Mouse (Mus musculus) cerebellum, postnatal 36 days (tissue): Measurements from ENCODE around the gene Gga3.

Source experiments
- DNase-seq, 2 experiments: peaks; one replicate each; pipeline ENCODE4 v3.0.0; 2021 to 2022; ENCODE audit warnings: mixed read lengths in 2 of 2

The Gga3 gene

DNA sequence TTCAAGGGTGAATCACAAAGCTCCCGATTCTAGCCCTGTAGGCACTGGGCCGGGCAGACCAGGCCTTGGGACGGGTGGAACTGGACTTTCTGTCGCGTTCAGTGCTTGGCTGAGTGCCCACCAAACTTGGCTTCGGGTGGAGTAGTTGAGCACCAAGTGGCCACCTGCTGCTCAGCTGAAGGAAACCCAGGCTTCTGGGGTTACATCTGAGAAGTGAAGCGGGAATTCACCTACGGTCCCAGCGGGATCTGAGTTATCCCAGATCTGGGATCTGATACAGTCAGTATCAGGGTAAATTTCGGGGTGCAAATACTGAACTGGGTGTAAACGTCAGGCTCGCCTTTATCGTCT lies 8.2 kb upstream of the Gga3 start:
- peak; percentile 74 to 77 for DNase-seq

DNA sequence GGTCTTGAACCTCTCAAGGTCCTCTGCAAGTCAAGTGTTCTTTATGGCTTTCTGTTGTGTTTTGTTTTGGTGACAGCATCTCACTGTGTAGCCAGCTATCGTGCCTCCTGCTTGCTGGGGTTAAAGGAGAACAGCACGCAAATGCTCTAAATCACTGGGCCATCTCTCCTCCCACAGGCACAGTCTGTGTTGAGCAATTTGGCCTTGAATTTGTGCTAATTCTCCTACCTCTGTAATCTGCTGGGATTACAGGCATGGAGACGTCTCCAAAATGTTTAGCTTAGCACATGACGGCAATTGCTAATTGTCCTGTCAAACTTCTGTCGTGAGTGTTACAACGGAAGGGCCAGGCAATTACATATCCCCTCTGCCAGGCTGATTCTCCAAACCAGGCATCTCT lies 7.3 kb upstream of the Gga3 start:
- DNase-seq, result no peak

DNA sequence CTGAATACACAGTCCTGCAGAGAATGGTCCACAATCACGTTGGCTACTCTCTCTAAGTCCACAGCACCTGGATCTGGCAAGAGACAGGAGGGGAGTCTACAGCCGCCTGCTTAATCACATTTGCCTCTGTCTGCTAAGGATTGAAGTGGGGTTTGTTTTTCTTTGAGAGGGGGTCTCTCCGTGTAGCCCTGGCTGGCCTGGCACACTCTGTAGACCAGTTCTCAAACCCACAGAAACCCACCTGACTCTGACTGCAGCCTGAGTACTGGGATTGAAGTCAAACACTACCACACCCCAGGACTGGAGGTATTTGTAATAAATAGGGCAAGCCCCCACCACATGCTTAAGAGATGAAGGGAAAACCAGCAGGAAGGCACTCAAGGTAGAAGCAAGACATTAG lies 5.7 kb upstream of the Gga3 start:
- no peak for DNase-seq

DNA sequence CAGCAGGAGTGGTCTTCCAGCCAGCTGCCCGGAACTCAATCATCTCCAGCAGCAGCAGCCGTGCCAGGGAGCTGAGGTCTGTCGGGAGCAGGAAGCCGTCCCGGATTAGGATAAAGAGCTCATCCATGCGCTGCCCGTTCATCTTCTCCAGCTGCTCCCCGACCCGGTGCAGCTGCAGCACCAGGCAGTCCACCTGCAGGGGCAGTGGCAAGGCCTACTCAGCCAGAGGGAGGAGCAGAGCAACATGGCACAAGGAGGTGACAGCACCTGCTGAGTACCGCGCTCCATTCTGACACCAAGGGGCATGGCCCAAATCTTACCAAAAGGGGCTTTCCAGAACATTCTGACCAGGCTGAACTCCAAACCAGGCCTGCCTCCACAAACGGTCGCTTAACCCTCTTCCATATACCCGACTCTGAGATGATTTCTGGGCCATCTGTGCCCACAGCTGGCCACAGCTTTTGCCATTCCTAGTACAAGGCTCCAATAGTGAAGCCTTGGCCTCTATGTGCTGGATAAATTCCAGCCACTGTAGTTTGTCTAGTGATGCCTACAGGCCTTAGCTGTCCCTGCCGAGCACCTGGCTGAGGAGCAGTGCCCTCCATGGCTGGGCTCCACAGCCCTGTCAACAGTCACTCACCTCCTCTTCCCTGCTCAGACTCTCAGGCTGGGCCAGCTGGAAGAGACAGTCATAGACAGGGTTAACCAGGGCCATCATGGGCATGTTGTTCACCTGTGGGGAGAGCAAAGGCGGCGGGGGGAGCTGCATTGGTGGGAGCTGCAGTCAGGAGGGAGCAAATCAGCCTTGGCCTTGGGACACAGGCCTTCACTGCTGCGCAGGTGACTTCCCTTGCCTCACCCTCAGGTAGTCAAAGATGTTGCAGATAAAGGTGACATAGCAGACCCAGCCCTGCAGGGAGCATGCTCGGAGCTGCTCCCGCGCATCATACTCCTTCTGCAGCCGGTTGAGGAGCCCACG lies 4.9 kb upstream of the Gga3 start:
- no peak for DNase-seq

DNA sequence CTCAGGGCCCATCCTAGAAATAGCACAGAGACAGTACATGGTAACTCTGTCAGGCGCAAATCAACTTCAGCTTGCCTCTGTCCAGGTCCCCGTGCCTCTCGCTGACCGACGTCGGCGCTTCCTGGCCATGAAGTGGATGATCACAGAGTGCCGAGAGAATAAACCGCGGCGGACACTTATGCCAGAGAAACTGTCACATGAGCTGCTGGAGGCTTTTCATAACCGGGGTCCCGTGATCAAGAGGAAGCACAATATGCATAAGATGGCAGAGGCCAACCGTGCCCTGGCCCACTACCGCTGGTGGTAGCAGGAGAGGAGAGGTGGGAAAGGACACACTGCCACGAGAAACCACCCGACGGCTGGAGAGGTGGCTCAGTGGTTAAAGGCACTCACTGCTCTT lies 2.9 kb upstream of the Gga3 start:
- no peak for DNase-seq

DNA sequence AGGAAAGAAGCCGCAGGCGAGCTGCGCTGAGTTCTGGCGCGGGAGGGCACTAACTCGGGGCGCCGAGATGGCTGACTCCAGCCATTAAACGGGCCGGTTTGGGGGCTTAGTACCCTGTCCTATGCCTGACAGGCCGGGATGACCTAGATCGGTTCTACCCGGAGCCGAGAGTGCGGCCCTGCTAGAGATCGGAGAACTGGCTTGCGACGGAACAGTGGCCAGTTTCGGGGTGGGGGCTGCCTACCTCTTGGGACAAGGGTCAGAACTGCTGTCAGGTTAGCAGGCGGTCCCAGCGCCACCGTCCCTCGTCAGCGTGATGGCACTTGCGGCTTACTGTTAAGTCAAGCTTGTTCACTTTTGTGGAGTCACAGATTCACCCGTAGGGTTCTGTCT lies 449 bp upstream of the Gga3 start:
- DNase-seq, result no peak

DNA sequence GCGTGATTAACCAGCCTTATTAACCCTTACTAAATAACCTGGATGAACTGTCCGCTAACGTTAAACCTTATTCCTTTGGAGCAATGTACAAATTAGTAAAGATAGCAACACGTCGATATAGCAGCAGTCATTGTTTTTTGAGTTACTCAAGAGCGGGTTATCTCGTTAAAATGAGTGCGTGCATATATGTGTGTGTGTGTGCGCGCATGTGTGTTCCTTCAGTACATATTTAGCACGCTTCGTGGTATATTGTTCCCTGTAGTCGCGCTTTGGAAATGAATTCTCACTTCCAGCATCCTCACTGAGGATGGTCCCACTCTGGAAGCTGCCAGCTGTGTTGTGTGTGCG lies 749 bp downstream of the Gga3 start:
- no peak for DNase-seq

DNA sequence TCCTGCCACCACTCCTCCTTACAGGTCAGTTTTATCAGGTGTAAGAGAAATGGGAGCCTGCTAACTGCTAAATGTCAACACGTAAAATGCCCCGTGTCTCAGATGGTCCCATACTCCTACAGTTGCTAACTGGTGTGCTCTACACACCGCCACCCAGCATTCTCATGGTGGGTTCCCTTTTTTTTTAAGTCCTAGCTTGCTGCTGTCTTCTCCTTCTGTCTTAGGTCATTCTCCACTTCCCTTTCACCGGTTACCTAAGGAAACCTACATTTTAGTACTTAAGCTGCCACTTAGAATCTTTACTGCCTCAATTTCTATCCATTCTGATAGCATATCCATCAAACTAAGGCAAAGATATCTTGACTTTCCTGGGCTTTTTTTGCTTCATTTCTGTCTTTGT lies 2.7 kb downstream of the Gga3 start:
- no peak for DNase-seq

DNA sequence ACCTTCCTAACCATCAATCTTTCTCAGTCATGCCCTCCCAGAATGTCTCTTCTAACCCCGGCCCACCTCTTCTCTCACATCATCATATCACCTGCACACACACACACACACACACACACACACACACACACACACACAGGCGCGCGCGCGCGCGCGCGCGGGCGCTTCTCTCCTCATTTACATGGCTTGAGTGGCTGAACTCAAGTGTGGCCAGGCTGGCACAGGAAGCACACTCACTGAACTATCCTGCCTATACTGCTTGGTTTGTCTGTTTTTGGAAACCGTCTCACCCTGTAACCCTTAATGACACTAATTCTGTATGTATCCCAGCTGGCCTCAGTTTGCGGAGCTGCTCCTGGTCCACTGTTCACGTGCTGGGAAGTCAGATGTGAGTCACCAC lies 3.1 kb downstream of the Gga3 start:
- no peak for DNase-seq

DNA sequence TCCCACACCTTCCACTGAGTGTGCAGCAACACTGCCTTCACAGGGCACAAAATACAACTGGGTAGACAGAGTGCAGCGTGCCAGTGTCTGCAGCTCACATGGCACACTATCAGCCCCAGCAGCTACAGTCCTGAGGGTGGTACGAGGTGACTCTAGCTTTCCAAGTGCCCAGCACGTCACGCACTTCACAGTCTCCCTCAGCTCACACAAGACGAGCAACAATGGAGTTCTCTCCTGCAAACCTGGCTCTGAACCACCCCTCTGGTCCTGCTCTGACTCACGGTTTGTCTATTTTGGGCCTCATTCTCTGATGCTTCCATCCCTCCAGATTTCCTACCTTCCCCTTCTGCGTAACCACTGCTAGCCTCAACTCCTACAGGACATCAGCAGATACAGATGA lies 4.1 kb downstream of the Gga3 start:
- no peak for DNase-seq

DNA sequence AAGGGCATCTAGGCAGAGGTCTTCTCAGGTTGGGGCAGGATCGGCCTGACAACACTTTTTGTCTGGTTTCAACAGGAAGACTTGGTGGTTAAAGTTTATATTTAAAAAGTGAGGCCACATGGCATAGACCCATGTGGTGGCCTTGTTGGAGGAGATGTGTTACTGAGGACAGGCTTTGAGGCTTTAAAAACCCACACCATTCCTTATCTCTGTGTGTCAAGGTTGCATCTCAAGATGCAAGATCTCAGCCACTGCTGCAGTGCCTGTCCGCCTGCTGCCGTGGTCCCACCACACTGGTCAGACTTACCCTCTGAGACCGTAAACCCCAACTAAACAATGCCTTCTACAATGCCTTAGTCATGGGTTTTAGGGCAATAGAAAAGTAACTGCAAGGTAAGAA lies 5.5 kb downstream of the Gga3 start:
- DNase-seq, result no peak

DNA sequence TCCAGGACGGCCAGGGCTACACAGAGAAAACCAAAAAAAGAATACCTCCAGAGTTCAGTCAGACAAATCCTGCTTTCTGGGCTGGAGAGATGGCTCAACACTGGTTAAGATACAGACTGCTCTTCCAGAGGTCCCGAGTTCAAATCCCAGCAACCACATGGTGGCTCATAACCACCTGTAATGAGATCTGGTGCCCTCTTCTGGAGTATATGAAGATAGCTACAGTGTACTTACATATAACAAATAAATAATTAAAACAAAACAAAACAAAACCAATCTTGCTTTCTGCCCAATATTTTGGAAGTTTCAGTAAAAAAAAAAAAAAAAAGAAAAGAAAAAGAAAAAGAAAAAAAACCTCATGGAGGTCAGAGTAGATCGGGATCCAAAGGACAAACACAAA lies 8.6 kb downstream of the Gga3 start:
- DNase-seq, result no peak

DNA sequence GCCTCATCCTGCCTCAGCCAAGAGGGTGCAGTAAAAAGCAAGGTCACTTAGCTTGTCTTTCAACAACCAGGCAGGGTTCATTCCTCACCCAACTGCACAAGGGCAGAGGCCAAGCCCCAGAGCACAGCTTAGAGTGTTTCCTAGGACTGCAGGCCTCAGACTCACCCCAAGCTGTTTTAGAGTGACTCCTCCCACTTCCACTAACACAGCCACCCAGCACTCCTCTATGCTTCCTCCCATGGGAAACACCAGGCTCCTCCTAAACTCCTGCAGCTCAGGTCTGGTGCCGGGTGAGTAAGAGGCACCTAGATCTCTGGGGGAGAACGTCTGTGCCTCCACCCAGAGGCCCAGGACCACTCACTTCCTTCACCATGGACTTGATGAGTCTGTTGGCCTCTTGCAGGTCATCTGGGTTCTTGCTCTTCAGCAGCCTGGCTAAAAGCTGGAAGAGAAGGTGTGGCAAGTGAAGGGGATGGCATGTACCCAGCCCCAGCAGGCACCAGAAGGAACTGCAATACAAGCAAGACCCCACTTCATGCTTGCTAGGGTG lies 13.2 kb downstream of the Gga3 start:
- DNase-seq, result no peak

DNA sequence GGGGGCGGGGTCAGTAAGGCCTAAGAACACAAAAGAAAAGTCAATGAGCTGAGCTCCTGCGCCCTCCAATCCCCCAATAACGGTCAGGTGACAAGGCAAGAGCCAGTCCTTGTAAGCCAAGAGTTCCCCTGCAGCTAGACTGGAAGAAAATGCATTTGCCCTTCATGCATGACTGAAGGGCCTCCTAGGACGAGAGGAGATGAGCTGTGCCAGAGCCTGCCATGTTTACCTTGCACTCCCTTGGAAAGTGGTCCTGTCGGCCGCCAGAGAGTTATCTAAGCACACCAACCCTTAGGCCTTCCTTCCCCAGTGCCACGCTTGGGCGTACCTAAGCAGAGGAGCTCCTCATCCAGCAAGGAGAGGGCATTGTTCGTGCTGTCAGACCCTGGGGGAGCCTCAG lies 15.9 kb downstream of the Gga3 start:
- DNase-seq, result no peak

DNA sequence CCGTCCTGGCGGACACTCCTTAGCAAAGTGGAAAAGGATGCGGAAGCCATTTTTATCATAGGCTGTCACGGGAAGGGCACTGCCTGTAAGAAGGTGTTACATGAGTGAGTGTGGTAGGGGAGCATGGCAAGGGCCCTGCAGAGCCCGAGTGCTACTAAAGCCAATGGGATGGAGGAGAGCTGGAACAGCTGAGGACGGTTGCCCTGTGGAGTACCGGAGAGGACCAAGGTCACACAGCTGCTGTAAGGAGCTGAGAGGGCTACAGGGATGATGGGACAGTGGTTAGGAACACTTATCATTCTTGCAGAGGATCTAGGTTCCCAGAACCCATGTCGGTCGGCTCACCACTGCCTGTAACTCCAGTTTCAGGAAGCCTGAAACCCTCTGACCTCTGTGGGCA lies 17.4 kb downstream of the Gga3 start:
- no peak for DNase-seq

DNA sequence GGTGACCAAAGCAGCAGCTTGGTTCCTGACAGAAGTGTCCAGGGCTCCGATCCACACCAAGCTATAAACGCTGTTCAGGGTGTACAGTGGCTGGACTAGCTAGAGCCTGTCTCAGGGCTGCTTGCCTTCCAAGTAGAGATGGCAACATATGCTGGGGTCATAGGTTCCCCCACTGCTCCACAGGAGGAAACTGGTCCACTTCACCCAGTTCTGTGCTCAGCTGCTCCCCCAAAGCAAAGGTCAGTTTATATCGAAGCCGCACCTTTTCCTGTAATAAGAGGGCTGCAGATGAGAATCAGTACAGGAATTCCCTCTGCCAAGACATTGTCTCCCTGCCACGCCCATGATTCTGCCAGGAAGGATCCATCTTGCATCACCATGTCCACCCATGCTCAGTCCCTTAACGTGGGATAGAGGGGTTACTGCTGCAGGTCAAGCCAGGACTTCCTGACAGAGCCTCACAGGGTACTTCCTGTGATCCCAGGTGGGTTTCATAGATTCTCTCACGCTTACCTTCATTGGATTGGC lies 18.2 kb downstream of the Gga3 start:
- DNase-seq, result no peak

DNA sequence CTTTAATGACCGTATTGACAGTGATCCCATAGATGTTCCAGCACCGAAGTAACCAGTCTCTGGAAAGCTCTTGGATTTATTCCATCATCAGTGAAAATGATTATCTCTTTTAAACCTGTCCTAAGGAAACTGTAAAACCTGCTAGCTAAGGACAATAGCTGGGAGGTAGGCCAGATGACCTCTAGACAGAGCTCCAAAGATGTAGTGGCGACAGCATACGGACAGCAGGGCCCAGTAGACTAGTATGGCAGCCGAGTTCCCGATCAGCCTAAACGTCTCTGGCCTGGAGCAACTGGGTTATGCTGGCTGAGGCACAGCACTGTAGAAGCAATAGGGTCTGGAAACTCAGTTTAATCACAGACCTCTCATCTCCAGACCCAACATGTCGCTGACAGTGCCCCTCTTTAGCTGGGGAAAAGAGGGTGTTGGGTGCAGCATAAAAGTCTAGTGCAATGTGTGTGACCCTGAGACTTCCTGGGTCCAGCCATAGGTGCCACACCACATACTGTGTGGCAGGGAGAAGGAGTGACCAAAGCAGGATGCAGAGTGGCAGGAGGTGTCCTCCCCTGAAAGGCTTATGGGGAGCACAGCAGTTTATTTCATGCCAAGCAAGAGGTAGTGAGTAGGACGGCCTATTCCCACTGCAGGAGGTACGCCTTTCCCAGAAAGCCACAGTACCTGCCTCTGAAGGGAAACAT lies 19.3 kb downstream of the Gga3 start:
- DNase-seq, result no peak

DNA sequence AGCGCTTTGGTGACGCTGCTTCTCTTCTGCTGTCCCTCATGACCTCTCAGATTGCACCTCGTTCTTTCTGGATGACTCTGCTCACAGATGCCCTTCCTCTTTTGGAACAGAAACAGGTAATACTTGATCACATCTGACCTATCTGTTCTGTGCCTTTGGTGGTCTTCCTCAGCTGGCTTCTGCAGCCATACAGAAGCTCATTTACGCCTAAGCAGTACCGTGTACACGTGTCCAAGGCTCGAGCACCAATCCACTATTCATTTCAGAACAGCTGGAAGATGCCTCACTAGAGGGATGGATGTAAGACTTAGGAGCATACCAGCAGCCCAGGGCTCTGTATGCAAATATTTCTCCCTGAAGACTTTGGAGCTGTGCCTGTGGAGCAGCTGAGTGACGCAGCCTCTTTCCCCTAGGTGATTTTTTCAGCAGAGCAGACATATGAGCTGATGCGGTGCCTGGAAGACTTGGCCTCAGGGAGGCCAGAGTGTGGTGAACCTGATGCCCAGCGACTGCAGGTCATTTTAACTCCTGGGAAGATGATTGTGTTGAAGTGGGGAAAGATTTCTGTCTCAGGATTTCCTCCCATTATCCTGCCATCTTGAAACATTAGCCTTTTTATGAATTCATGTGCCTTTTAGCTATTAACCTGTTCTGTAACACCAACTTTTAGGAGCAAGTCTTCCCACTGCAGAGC lies 20.8 kb downstream of the Gga3 start:
- DNase-seq, result no peak

DNA sequence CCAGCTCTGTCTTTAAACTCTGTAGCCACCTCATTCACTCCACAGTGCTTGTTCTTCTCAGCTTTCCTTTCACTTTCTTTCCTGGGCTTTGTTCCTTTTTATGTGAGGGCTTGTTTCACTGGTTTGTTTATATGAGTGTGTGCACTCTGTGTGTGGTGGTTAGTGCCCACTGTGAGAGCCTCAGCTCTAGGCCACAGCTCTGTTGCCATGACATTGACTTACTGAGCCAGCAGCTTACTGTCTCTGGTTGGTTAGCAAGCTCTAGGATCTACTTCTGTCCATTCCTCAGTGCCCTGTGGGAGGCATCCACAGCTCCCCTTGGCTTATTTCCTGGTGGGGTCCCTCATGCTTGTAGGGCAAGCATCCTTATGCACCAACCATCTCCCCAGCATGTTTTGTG lies 24.8 kb downstream of the Gga3 start:
- DNase-seq, result no peak

DNA sequence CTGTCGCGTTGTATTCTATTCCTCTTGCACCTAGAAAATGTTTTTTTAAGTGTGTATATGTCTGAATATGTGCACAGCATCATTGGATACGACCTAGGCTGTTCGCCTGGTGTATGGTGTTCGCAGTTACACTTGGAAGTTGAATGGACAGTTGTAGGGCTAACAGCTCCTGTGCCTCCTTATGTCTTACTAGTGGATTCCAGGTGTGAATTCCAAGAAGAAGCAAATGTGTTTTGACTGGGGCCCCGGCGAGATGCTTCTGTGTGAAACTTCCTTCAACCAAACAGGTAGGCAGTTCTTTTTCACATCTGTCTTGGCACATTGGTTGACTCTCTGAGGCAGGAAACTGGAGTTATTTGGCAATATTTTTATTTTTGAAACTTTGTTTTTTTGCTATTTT lies 38.9 kb downstream of the Gga3 start:
- DNase-seq, result no peak

DNA sequence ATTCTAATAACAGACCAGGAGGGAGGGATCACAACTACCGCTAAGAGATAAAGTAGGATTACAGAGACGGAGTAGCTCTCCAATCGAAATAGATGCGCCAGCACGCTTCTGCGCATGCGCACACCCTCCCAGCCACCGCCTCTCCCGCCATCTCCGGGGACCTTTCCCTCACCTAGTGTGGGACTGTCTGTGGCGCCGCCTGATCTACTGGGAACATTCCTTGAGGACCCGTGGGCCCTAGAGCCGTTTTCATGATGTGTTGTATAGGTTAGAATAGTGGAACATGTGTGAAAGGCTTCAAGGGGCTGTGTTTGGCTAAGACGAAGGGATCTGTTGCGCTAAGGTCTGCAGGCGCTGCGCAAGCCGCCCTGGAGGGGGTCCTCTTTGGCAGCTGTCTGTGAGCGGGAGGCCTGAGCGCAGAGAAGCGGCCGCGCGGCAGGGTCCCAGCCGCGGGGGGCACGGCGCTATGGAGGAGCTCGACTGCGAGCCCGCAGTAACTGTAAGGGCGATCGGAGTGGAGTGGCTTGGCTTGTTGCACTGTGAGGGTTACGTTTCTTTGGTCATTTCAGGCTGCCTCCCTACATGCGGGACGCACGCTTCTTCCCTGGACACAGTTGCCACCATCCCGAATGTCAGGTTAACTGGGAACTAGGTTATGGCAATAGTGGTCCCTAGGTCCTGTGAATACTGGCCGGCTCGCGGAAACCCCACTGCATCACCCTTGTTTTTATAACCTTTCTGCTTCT lies 39.6 kb downstream of the Gga3 start, which contains the start of gene Nup85:
TSS of gene Nup85 (plus strand) at position 371 of the 746 bp plus-strand sequence.
- DNase-seq, result peak; percentile 98

DNA sequence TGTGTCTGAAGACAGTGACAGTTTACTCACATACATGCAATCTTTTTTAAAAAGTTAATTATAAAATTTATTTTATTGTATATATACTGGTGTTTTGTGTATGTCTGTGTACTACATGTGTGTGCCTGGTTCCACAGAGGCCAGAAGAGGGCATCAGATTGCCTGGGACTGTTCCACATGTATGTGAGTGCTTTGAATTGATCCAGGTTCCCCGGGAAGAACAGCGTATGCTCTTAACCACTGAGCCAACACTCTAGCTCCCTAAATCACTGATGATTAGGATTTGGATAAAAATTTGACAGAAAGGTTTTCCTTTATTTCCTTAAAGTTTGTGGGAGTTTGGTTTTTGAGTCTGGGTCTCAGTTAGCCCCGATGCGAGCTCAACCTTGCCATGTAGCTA lies 40.4 kb downstream of the Gga3 start:
- no peak for DNase-seq

DNA sequence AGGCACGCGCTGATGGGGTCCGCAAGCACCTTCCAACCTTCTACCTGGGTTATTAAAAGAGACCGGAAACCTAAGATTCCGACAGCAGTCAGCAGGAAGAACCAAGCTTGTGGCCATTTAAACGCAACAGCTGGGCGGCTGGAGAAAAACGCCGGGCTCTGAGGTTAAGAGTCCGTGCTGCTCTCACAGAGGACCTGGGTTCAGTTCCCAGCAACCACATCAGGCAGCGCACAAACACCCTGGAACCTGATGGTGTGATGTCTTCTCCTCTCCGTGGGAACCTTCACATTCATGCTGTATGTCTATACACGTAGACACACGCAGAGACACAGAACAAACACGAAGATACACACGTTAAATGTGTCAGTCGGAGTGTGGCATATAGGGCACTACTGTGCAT lies 48.1 kb downstream of the Gga3 start:
- DNase-seq, result no peak
